Mouse (Mus musculus) pancreas, adult 10 weeks (tissue): ENCODE measurements around the gene 2310039H08Rik. TPM values are rescaled to one million over a fixed set of nuclear protein-coding genes. Genes with fewer than 3 reads are reported as not detected.

Experiments
- polyA plus RNA-seq: library from polyadenylated mRNA; stranded (reverse); fragments of 350-450 nt; fragmentation: Illumina TruSeq; extraction: RNeasy Lipid Tissue Mini Kit (QIAGEN cat#74804); gene quantifications from one replicate; pipeline ENCODE4 v1.2.3, GENCODE M21; 2015; ENCODE audit warnings: low read depth, low replicate concordance; ENCODE audit not compliant: insufficient read depth

The 2310039H08Rik gene
- polyA plus RNA-seq = 17.3 TPM

GRCm38 (mm10) chr17:46772404-46773277, at the start of gene 2310039H08Rik:
2310039H08Rik (plus strand) TSS chr17:46772635.

GRCm38 (mm10) chr17:46728904-46729318, 43.5 kb upstream of the 2310039H08Rik start, which contains the start of gene Gnmt:
Gnmt (minus strand) TSS chr17:46729168.

GRCm38 (mm10) chr17:46751794-46752556, 20.5 kb upstream of the 2310039H08Rik start, which contains the start of gene Cnpy3:
Cnpy3 (minus strand) TSS chr17:46752214.

GRCm38 (mm10) chr17:46763544-46763943, 8.9 kb upstream of the 2310039H08Rik start, which contains the start of gene Ptcra:
Ptcra (minus strand) TSS chr17:46763712.

GRCm38 (mm10) chr17:46782341-46783221, 10.1 kb downstream of the 2310039H08Rik start, which contains the start of gene Rpl7l1:
Rpl7l1 (minus strand) TSS chr17:46782672.

Other genes starting within 250 kb of the 2310039H08Rik start
- gene Cul9, start 226.2 kb upstream of the 2310039H08Rik start, polyA plus RNA-seq = 5.5 TPM
- 9.9 TPM for gene Srf, start 216.5 kb upstream of the 2310039H08Rik start, polyA plus RNA-seq
- 5.2 TPM for gene Ptk7, start 143.1 kb upstream of the 2310039H08Rik start, polyA plus RNA-seq
- 6.9 TPM for gene Klc4, start 126.6 kb upstream of the 2310039H08Rik start, polyA plus RNA-seq
- 28.6 TPM for gene Mrpl2, start 126.4 kb upstream of the 2310039H08Rik start, polyA plus RNA-seq
- gene Cul7, start 122.3 kb upstream of the 2310039H08Rik start, polyA plus RNA-seq = 12.1 TPM
- 5.5 TPM for gene Rrp36, start 98.3 kb upstream of the 2310039H08Rik start, polyA plus RNA-seq
- gene Mea1, start 93.8 kb upstream of the 2310039H08Rik start, polyA plus RNA-seq = 20.0 TPM
- gene Klhdc3, start 91.7 kb upstream of the 2310039H08Rik start, polyA plus RNA-seq = 14.0 TPM
- gene Ppp2r5d, start 67.5 kb upstream of the 2310039H08Rik start, polyA plus RNA-seq = 12.1 TPM
- 13.1 TPM for gene Pex6, start 61.2 kb upstream of the 2310039H08Rik start, polyA plus RNA-seq
- 55.2 TPM for gene Gnmt, start 43.5 kb upstream of the 2310039H08Rik start, polyA plus RNA-seq
- gene Cnpy3, start 20.4 kb upstream of the 2310039H08Rik start, polyA plus RNA-seq = 16.6 TPM
- not detected for gene Ptcra, start 8.9 kb upstream of the 2310039H08Rik start, polyA plus RNA-seq
- 13.0 TPM for gene Rpl7l1, start 10.0 kb downstream of the 2310039H08Rik start, polyA plus RNA-seq
- gene Bicral, start 85.8 kb downstream of the 2310039H08Rik start, polyA plus RNA-seq = 4.3 TPM
- gene Tbcc, start 118.0 kb downstream of the 2310039H08Rik start, polyA plus RNA-seq = 5.2 TPM
- gene Prph2, start 137.8 kb downstream of the 2310039H08Rik start, polyA plus RNA-seq = not detected
- gene Ubr2, start 237.9 kb downstream of the 2310039H08Rik start, polyA plus RNA-seq = 13.1 TPM